Mouse (Mus musculus): ENCODE results near the gene Gnb3.
"Not testable (repeated sequence)": the region's sequence is repeated elsewhere in the genome, so short reads cannot be mapped to it uniquely, and the experiment has no call there.

Gnb3 gene

DNA sequence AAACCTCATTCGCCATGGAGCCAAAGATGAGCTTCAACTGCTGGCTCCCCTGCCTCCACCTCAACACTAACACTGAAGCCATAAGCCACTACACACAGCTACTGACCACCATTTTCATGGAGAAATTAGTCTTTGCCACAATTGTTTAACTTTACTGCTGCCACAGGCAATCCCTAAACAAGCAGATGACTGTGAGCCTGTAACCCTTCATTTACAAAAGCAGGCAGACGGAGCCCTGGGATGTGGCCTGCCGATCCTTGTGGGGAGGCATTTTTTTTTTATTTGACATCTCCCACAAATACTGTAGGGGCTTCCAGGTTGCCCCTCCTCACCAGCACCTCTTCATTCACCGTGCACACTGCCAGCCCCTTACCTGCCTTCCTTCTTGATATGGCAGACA is 23.5 kb downstream of the Gnb3 start:
- no peak for DNase-seq (ENCODE audit: low read depth, low spot score)

DNA sequence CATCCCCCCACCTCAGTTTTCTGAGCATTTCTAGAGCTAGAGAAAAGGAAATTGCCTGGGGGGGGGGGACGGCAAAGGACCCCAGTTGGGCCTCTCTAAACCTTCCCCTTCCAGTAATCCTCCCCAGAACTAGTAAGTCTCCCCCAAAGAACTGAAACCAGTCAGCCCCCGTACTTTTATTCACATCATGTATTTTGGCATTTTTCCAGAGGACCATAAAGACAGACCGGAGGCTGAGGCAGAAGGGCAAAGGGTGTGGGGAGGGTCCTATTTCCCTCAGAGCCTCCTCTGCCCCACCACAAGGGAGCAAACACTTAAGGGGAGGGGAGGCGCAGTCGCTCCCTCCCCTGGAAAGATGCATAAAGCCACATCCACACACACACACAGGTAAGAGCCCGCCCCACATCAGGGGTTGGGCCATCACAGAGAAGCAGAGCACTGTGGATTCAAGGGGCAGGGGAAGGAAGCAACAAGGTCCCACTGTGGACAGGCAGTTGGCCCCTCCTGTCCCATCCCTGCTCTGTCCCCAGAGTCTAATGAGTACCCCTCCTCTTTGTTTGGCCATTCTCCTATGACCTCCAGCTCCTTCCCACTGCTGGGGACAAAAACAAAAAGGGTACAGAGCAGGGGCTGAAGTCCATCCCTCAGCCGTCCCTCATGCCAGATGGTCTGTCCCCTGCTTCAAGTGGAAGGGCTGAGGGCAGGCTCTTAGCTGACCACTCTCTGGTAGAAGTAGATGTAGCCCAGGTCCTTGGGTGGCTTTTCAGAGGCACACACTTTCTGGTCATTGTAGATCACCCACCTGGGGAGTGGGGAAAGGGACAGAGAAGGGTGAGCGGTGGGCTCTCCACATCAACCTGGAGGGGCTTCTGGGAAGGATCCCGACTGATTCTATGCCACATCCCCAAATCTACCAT is 25.0 kb downstream of the Gnb3 start:
- DNase-seq (ENCODE audit: low read depth, low spot score), result no peak

DNA sequence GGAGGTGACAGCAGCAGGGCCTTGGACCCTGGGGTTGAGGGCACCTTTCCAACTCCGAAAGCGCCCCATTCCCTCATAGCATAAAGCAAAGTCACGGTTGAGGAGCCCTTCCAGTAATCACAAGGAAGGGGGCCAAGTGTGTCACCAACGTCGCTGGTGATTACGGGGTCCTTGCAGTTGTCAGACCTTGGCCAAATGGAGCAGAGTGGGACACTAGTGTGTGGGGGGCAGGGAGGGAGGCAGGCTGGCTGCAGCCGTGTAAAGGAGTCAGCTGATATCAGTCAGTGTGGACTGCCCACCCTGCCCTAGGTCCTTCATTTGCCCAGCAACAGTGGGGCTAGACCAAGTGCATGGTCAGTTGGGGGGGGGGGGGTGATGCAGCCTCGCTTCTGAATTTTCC is 25.6 kb downstream of the Gnb3 start:
- no peak for DNase-seq (ENCODE audit: low read depth, low spot score)

DNA sequence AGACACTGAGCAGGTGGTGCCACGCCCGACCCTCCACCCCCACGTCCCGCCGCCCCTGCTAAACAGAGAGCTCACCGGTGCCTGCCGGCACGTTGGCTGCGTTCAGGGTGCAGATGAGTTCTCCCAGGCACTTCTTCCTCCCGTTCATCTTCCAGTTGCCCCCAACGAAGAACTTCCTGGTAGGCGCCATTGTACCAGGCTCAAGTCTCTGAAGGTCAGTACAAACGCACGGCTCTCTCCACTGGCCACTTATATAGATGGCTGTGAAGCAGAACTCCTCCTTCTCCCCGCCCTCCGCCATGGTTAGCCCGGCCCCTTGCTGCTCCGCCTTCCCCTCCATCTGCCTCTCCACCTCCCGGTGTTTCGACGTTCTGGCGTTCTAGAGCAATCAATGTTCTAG is 26.1 kb downstream of the Gnb3 start, which contains the start of gene Tpi1:
TSS of gene Tpi1 (minus strand) at position 364 of the 400 bp plus-strand sequence.
- no peak for DNase-seq (ENCODE audit: low read depth, low spot score)

DNA sequence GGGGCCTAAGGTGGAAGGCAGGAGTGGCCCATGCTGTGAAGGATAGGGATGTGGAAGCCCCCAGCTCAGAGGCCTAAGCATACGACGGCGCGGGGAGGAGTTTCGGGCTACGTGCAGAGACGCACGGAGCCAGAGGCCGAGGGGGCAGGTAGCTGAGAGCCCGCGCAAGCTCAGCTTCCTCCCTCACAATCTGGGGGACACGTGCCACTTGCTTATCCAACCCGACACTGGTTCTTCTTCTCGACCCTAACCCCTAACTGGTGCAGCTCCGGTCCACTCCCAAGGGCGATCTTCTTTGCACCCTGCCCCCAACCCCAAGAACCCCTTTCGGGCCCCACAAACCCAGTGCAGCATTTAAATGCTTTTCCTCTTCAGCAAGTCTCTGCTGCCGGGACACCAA is 26.6 kb downstream of the Gnb3 start:
- DNase-seq (ENCODE audit: low read depth, low spot score), result no peak

DNA sequence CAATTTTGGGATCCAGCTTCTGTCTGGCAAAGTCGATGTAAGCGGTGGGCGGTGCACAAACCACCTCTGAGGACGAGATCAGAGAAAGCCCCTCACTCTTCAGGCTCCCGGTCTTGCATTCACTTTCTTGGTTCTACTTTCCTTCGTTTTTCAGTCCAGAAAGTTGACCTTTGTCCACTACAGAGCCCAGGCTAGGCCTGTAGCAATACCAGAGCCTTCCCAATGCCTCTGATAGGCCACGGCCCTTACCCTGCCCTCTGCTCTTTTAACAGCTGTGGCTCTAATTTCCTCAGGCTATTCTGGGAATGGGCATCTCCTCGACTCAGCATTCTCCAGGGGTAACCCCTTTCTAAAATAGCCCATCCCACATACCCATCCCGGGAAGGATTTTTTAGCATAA is 27.2 kb downstream of the Gnb3 start:
- DNase-seq (ENCODE audit: low read depth, low spot score), result no peak

DNA sequence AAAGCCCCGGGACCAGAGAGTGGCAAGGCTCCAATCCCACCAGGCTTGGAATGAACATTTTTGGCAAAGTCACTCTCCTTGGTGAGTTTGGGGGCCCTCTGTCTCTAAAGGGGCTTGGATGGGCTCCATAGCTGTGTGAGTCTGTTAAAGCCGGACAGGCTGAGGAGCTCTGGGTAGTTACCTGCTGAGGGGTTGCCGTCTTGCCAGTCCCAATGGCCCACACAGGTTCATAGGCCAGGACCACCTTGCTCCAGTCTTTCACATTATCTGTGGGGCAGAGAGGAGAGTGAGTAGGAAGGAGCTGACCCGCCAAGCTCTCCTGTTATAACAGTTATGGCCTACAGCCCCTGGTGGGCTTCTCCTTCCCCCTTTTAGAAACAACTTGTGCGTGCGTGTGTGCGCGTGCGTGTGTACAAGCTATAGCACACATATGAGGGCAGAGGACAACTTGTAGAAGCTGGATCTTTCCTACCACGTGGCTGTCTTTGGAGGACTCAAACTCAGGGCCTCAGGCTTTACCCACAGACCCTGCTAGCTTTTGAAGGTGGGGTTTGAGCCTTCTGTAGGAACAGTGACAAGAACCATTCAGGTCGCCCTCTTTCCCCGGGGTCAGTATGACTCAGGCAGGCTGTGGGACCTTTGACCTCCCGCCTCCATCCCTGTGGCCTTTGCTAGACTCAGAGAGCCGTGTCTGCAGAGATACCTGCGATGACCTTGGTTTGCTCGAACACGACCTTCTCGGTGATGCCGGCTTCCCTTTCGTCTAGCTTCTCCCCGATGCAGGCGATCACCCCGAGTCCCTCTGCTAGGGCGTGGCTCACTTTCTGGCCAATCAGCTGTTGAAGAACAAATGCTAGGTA is 28.1 kb downstream of the Gnb3 start:
- no peak for DNase-seq (ENCODE audit: low read depth, low spot score)

DNA sequence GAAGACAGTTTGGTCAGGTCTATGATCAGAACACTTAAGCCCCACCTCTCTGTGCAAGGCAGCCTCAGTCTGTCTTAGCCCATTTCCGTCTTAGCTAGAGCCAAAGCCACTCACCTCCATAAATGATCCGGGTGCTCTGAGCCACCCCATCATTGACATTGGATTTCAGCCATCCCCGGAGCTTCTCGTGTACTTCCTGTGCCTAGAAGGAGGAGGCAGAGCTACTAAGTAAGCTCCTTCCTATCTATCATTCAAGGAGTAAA is 28.7 kb downstream of the Gnb3 start:
- DNase-seq (ENCODE audit: low read depth, low spot score), result no peak

DNA sequence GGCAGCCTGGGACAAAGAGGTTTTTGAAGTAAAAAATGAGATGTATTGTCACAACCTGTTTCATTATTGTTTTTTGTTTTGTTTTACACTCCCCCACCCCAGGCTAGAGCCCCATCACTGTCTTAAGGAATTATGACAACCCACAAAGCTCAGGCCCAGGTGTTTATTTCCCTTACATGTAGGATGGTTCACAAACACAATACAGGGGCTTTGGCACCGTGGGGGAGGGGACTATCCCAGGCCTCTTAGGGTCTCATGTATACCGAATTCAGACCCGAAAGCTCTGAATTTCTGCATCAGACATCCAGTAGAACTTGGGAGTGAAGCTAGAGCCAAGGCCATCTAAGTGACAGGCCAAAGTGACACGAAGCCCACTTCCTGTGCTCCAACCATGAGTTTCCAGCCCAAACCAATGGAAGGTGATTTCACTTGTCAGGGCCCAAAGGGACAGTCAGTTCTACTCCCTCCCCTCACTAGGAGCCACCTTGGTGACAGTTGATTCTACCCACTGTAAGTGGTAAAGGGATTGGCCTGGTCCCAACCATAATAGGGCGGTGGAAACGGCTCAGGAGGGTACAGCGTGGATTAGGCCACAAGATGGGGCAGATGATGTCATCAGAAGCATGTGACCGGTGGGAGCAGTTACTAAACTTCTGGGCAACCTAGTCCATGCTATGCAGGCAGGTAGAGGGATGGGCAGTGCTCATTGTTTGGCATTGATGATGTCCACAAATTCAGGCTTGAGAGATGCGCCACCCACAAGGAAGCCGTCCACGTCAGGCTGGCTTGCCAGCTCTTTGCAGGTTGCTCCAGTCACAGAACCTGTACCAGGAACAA is 29.3 kb downstream of the Gnb3 start:
- DNase-seq (ENCODE audit: low read depth, low spot score), result not testable (repeated sequence)

DNA sequence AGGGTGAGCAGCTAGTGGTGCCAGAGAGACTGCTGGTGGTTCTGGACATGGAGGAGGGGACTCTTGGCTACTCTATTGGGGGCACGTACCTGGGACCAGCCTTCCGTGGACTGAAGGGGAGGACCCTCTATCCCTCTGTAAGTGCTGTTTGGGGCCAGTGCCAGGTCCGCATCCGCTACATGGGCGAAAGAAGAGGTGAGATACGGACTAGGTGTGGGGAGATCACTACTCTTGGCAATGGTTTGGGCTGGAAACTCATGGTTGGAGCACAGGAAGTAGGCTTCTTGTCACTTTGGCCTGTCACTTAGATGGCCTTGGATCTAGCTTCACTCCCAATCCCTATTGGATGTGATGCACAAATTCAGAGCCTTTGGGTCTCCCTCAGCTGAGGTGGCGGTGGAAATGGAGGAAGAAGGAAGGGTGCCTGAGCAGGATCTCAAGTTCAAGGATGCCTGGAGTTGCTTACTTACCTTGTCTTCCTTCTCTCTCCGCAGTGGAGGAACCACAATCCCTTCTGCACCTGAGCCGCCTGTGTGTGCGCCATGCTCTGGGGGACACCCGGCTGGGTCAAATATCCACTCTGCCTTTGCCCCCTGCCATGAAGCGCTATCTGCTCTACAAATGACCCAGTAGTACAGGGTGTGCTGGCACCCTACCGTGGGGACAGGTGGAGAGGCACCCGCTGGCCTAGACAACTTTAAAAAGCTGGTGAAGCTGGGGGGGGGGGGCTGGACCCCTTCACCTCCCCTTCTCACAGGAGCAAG is 30.1 kb downstream of the Gnb3 start:
- no peak for DNase-seq (ENCODE audit: low read depth, low spot score)

DNA sequence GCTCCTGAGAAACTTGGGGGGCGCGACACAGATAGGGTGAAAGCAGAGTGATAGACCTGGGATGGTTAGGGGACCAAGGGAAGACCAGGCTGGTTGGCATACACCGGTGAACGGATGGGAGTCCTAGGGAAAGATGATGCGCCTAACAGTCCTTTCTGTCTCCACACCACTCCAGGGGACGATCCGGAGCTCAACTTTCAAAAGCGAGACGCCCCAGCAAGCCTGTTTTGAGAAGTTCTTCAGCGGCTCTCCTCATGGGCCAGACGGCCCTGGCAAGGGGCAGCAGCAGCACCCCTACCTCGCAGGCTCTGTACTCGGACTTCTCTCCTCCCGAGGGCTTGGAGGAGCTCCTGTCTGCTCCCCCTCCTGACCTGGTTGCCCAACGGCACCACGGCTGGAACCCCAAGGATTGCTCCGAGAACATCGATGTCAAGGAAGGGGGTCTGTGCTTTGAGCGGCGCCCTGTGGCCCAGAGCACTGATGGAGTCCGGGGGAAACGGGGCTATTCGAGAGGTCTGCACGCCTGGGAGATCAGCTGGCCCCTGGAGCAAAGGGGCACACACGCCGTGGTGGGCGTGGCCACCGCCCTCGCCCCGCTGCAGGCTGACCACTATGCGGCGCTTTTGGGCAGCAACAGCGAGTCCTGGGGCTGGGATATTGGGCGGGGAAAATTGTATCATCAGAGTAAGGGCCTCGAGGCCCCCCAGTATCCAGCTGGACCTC is 30.9 kb downstream of the Gnb3 start:
- no peak for DNase-seq (ENCODE audit: low read depth, low spot score)

DNA sequence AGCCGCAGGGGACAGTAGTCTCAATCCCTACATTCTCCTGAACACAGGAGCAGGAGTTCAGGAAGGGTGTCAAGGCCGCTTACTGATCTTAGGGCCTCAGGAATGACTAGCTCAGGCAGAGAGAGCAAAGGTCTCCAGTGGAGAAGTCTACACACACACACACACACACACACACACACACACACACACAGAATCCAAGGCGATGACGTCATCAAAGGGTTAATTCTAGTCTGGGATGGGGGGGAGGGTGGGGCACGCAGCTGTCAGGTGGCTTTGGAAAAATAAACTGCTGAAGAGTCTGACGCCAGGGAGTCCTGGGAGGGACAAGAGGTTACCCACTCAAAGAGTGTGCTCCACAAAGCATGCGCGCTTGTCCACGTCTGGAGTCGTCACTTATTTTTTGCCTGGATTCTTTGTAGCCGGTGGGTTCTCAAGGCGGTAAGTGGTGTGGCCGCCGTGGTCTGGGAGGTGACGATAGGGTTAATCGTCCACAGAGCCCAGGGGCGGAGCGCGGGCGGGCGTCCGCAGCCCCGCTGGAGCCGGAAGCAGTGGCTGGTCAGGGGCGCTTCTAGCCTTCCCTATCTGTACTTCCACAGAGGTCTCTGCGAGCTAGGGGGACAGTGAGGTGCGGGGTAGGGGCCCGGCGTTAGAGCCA is 31.6 kb downstream of the Gnb3 start, which contains the start of gene Spsb2:
TSS of gene Spsb2 (plus strand) at position 304 of the 655 bp plus-strand sequence.
- no peak for DNase-seq (ENCODE audit: low read depth, low spot score)

DNA sequence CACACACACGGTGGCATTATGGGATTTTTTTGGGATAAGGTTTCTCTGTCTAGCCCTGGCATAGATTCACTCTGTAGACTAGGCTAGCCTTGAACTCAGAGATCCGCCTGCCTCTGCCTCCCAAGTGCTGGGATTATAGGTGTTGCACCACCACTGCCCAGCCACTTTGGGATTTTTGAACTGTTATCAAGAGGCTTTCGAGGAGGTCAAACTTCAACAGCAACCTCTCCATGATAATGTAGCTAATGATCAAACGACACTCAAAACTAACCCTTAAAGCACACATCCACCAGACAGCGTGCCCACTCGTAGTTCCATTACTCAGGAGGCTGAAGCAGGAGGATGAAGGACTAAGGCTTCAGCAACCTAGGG is 32.1 kb downstream of the Gnb3 start:
- DNase-seq (ENCODE audit: low read depth, low spot score), result no peak

DNA sequence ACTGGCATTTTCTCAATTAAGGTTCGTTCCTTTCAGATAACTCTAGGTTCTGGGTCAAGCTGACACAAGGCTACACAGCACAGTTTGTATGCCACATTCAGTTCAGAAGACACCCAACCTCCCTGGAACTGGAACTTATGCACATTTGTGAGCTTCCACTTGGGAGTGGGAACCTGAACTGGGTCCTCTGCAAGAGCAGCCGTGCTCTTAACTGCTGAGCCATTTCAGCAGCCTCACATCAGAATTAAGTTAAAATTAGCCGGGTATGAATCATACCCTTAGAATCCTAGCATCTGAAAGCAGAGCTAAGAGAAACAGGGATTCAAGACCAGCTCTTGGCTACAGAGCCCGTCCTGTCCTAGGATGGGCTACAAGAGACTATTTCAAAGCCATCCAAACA is 32.7 kb downstream of the Gnb3 start:
- no peak for DNase-seq (ENCODE audit: low read depth, low spot score)

DNA sequence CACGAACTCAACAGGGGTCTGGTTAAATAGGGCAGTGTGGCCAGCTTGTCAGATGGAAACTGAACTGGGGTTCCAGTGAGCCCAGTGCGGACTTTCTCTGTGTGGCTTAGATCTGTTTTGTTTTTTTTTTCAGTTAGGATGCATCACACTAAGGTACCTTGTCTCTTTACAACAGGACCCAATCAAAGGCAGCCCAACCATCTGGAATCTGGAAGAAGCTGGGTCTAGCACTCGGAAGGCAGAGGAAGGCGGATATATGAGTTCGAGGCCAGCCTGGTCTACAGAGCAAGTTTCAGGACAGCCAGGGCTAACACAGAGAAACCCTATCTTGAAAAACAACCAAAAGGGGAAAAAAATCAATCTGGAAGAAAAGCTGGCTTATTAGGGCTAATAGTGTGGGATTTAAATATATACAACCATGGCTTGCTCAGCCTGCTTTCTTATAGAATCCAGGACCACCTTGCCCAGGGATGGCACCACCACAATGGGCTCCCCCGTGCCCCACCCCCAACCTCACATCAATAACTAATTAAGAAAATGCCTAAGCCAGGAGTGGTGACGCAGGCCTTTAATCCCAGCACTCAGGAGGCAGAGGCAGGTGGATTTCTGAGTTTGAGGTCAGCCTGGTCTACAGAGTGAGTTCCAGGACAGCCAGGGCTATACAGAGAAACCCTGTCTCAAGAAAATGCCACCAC is 33.5 kb downstream of the Gnb3 start:
- DNase-seq (ENCODE audit: low read depth, low spot score), result no peak

DNA sequence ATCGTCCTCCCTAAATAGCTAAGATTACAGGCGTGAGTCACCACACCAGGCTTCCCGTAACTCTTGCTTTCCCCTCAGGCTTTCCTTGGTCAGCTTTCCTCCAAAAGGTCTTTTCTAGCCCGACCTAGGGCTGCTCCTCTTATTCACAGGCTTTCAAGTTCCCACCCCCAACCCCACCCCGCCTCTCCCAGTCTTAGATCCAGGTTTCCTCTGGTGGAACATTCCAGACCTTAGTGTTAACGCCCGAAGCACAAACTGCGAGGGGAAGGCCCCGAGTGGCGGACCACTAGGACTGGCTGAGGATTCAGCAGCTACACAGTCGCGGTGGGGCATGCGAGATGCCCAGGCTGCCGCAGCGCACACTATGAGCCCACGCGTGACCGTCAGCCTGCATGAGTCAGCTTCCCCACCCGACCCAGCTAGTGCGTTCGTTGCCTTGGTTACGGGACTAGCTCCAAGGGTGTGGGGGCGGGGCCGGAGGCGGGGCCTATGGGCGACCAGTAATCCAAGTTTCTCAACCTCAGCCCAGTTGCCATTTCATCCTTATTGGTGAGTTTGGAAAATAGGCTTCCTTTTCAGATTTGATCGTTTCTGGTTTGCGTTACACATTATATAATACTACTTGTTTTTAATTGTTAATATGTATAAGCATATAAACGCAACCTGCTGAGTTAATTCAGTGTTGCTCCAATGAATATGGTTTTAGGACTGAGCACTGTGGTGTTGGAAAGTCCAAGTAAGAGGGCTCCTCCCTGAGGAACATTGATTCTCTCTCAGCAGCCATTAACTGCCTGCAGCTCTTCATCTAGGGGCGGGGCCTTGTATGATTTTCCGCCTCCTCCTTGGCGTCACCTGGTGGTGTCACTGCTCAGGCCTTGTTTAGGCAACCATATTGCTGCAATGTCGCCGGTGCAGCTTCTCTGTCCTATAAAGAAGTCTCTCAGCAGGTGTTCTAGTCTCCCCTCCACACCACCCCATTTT is 34.4 kb downstream of the Gnb3 start:
- peak; percentile 86 for DNase-seq (ENCODE audit: low read depth, low spot score)

DNA sequence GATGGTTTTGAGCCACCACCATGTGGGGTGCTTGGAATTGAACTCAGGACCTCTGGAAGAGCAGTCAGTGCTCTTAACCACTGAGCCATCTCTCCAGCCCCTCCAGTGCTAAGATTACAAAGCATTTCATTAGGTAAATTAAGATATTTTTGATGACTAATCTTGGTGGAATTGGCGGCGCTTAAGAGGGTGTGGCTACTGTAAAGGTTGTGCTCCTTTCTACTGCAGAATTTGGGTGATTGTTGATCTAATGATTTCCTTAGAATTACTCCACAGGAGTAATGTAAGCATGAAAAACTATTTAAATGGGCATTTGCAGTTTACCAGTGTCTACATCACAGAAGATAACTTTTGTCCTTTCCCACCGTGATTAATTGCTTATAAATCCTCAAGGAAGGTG is 35.7 kb downstream of the Gnb3 start:
- no peak for DNase-seq (ENCODE audit: low read depth, low spot score)

DNA sequence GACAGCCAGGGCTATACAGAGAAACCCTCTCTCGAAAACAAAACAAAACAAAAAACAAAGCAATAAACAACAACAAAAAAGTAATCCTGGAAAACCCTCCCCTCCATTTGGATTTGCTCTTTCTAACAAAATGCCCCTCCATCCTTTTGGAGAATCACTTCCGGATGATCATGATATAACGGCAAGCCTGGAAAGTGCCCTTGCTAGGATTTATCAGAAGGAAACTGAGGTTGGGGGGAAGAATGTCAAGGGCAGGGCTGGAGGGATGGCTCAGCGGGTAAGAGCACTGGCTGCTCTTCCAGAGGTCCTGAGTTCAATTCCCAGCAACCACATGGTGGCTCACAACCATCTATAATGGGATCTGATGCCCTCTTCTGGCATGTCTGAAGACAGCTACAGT is 36.4 kb downstream of the Gnb3 start:
- DNase-seq (ENCODE audit: low read depth, low spot score), result not testable (repeated sequence)
